Mouse (Mus musculus): ENCODE data around the gene Atp8a1. TPM values are rescaled to one million over a fixed set of nuclear protein-coding genes. Genes with fewer than 3 reads are reported as not detected.

Gene Atp8a1
- polyA plus RNA-seq, 1 experiment from 2014 or later = 26.9 TPM

DNA sequence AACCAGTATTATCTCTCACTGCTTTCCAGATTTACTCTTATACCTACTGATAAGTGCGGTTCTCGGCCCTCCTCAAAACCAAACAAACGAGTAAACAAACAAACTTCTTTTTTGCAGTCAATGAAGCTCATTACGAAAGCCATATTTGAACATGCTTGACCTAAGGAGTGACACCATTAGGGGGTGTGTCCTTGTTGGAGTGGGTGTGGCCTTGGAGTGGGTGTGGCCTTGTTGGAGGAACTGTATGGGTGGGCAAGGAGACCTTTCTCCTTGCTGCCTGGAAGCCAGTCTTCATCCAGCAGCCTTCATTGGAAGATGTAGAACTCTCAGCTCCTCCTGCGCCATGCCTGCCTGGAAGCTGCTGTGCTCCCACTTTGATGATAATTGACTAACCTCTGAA lies 13.4 kb downstream of the Atp8a1 start:
- no peak overlapping the region for H3K4me2 ChIP-seq (ENCODE audit: low read depth)
- ATAC-seq (ENCODE audit: insufficient read depth, low FRiP score, low TSS enrichment) (no peak), DNase-seq (ENCODE audit: low spot score) (no peak)
- H3K9ac ChIP-seq (ENCODE audit: low read length) = no peak overlapping the region
- WGBS = 95% methylated on average over 5 of the region's 5 CpGs
- H3K27ac ChIP-seq (ENCODE audit: low read depth, low read length) = no peak overlapping the region
- H3K36me3 ChIP-seq (ENCODE audit: control insufficient read depth, insufficient read depth, low read length) = no peaks in the 10 kb centered on the region
- H3K4me3 ChIP-seq (ENCODE audit: low read depth, low read length) = no peak overlapping the region
- H3K4me1 ChIP-seq (ENCODE audit: control insufficient read depth, insufficient read depth, low read length) = no peaks in the 10 kb centered on the region
- H3K27me3 ChIP-seq (ENCODE audit: control insufficient read depth, insufficient read depth, low read length) = no peaks in the 10 kb centered on the region
- H3K9me3 ChIP-seq (ENCODE audit: control insufficient read depth, low read length) = no peaks in the 10 kb centered on the region

DNA sequence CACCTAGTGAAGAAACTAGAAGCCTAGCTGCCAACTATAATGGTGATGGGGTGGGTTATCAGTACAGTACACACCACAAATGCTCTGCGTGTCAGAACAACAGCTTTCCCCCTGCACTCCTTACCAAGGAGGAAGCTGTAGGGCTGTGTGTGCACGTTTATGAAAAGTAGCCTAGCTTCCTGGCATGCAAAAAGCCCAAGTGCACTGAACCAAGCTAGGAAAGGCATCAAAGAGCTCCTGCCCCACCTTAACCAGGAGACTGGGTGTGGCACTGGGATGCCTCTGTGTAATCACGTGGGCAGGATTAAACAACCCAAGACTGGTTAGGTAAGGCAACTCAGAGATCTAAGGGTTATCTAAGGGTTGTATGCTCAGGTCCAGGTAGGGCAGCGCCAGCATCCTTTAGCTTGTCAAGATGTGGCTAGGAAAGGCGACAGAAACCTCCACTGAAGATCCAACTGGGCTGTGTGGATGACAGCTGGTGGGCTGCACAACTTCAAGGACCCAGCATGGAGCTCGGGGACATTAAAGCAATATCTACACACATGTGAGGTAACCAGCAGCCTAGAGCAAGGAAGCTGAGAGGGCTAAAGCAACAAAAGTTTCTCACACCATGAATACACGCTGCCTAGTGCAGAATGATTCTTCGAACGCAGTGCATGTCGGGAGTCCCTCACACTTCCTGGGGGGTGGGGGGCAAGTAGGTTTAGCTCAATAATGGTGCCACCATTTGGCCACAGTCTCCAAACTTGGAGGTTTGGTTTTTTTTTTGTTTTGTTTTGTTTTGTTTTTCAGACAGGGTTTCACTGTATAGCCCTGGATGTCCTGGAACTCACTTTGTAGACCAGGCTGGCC lies 15.7 kb downstream of the Atp8a1 start:
- H3K9me3 ChIP-seq (ENCODE audit: control insufficient read depth, low read length) = no peaks in the 10 kb centered on the region
- no peaks in the 10 kb centered on the region for H3K4me1 ChIP-seq (ENCODE audit: control insufficient read depth, insufficient read depth, low read length)
- H3K4me3 ChIP-seq (ENCODE audit: low read depth, low read length) = no peak overlapping the region
- ATAC-seq (ENCODE audit: insufficient read depth, low FRiP score, low TSS enrichment) = no peak
- H3K27me3 ChIP-seq (ENCODE audit: control insufficient read depth, insufficient read depth, low read length) = no peaks in the 10 kb centered on the region
- H3K4me2 ChIP-seq (ENCODE audit: low read depth) = no peak overlapping the region
- 84% methylated on average over 10 of the region's 10 CpGs for WGBS
- no peaks in the 10 kb centered on the region for H3K36me3 ChIP-seq (ENCODE audit: control insufficient read depth, insufficient read depth, low read length)
- H3K27ac ChIP-seq (ENCODE audit: low read depth, low read length) = no peak overlapping the region
- H3K9ac ChIP-seq (ENCODE audit: low read length) = no peak overlapping the region
- DNase-seq (ENCODE audit: low spot score) = no peak

DNA sequence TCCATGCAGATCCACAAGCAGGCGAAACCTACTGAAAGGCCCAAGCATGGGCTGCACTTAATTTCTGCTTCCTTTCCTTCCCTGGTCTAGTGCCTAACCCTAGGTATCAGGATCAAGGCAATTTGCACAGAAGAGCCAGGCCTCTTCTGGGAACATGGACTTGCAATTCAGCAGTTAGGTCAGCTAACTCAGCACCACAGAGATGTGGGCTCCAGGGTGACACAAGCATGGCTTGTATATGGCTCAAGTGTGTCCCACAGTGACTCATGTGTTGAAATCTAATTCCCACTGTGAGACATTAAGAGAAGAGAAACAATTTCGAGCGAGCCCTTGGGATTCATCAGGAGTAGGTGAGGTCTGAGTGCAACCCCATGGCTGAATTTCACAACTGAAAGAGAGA lies 18.9 kb downstream of the Atp8a1 start:
- no peaks in the 10 kb centered on the region for H3K36me3 ChIP-seq (ENCODE audit: control insufficient read depth, insufficient read depth, low read length)
- no peaks in the 10 kb centered on the region for H3K9me3 ChIP-seq (ENCODE audit: control insufficient read depth, low read length)
- 88% methylated on average over 3 of the region's 3 CpGs for WGBS
- no peak for ATAC-seq (ENCODE audit: insufficient read depth, low FRiP score, low TSS enrichment)
- H3K4me3 ChIP-seq (ENCODE audit: low read depth, low read length) = no peak overlapping the region
- H3K4me2 ChIP-seq (ENCODE audit: low read depth) = no peak overlapping the region
- no peak overlapping the region for H3K27ac ChIP-seq (ENCODE audit: low read depth, low read length)
- no peak overlapping the region for H3K9ac ChIP-seq (ENCODE audit: low read length)
- H3K27me3 ChIP-seq (ENCODE audit: control insufficient read depth, insufficient read depth, low read length) = no peaks in the 10 kb centered on the region
- H3K4me1 ChIP-seq (ENCODE audit: control insufficient read depth, insufficient read depth, low read length) = no peaks in the 10 kb centered on the region
- DNase-seq (ENCODE audit: low spot score) = no peak

DNA sequence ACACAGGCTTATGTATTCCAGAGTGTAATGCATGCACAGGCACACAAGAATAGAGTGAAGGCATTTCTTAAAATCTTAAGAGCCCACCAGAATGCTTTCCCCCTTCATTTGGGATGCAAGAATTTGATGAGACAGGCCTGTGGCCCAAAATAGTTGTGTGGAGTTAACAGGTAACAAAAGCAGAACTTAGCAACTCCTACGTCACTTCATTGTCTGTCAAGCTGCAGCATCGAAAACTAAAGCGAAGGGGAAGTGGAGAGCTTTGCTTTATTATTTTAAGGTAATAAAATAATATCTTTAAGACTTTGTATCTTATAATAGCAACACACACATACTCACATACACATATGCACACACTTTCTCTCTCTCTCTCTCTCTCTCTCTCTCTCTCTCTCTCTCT lies 20.3 kb downstream of the Atp8a1 start:
- Histone ChIP-seq H3K4me1 (ENCODE audit: control insufficient read depth, insufficient read depth, low read length) (no peaks in the 10 kb centered on the region), H3K27ac (ENCODE audit: low read depth, low read length) (no peak overlapping the region), H3K9ac (ENCODE audit: low read length) (no peak overlapping the region), H3K4me3 (ENCODE audit: low read depth, low read length) (no peak overlapping the region), H3K36me3 (ENCODE audit: control insufficient read depth, insufficient read depth, low read length) (no peaks in the 10 kb centered on the region), H3K27me3 (ENCODE audit: control insufficient read depth, insufficient read depth, low read length) (no peaks in the 10 kb centered on the region), H3K4me2 (ENCODE audit: low read depth) (no peak overlapping the region), H3K9me3 (ENCODE audit: control insufficient read depth, low read length) (no peaks in the 10 kb centered on the region)
- no peak for DNase-seq (ENCODE audit: low spot score)
- no peak for ATAC-seq (ENCODE audit: insufficient read depth, low FRiP score, low TSS enrichment)
- WGBS = 98% methylated on average over 3 of the region's 3 CpGs

DNA sequence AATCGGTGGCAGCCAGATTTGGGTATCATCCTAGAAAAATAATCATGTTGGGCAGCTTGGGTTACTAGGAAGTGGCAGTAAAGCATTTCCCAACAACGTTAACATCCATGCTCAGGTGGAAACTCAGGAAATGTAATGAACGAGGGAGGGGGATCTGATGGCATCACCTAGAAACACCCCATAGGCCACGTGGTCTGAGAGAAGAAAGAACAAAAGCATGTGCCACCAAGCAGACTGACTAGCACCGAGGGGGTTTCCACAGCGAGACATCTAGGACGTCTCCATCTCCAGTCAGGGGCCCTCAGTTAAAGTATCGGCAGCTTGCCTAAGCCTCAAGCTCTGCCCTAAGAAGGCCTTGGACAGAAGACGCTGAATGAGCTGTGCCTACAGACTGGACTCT lies 21.0 kb downstream of the Atp8a1 start:
- H3K27ac ChIP-seq (ENCODE audit: low read depth, low read length) = no peak overlapping the region
- 89% methylated on average over 9 of the region's 9 CpGs for WGBS
- 0 out of 2 replicates have a peak, but pooled peaks cover 2% of the 10 kb centered on the region for H3K4me1 ChIP-seq (ENCODE audit: control insufficient read depth, insufficient read depth, low read length)
- no peak for DNase-seq (ENCODE audit: low spot score)
- ATAC-seq (ENCODE audit: insufficient read depth, low FRiP score, low TSS enrichment) = no peak
- no peak overlapping the region for H3K4me2 ChIP-seq (ENCODE audit: low read depth)
- no peaks in the 10 kb centered on the region for H3K9me3 ChIP-seq (ENCODE audit: control insufficient read depth, low read length)
- no peaks in the 10 kb centered on the region for H3K36me3 ChIP-seq (ENCODE audit: control insufficient read depth, insufficient read depth, low read length)
- H3K4me3 ChIP-seq (ENCODE audit: low read depth, low read length) = no peak overlapping the region
- H3K9ac ChIP-seq (ENCODE audit: low read length) = no peak overlapping the region
- no peaks in the 10 kb centered on the region for H3K27me3 ChIP-seq (ENCODE audit: control insufficient read depth, insufficient read depth, low read length)

DNA sequence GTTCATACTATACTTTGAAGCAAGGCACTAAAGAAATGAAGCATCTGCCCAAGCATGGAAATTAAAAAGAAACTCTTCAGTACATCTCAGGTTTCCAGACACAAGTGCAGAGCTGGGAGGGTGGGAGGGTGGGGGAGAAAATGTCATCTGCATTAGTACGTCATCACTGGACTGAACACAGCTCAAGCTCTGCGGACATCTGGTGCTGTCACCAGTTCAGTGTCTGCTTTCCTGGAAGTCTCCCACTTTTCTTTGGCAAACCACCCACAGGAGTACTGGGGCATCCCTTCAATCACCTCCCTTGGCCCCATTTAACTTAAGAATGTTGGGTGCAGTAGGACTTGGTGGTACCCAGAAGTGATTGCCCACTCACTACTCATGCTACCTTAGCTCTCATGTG lies 22.6 kb downstream of the Atp8a1 start:
- Histone ChIP-seq H3K4me1 (ENCODE audit: control insufficient read depth, insufficient read depth, low read length) (0 out of 2 replicates have a peak, but pooled peaks cover 2% of the 10 kb centered on the region), H3K4me2 (ENCODE audit: low read depth) (no peak overlapping the region), H3K36me3 (ENCODE audit: control insufficient read depth, insufficient read depth, low read length) (no peaks in the 10 kb centered on the region), H3K9ac (ENCODE audit: low read length) (no peak overlapping the region), H3K9me3 (ENCODE audit: control insufficient read depth, low read length) (no peaks in the 10 kb centered on the region), H3K27me3 (ENCODE audit: control insufficient read depth, insufficient read depth, low read length) (no peaks in the 10 kb centered on the region), H3K4me3 (ENCODE audit: low read depth, low read length) (no peak overlapping the region), H3K27ac (ENCODE audit: low read depth, low read length) (no peak overlapping the region)
- DNase-seq (ENCODE audit: low spot score) = no peak
- no peak for ATAC-seq (ENCODE audit: insufficient read depth, low FRiP score, low TSS enrichment)
- WGBS = 88% methylated on average over 2 of the region's 2 CpGs

DNA sequence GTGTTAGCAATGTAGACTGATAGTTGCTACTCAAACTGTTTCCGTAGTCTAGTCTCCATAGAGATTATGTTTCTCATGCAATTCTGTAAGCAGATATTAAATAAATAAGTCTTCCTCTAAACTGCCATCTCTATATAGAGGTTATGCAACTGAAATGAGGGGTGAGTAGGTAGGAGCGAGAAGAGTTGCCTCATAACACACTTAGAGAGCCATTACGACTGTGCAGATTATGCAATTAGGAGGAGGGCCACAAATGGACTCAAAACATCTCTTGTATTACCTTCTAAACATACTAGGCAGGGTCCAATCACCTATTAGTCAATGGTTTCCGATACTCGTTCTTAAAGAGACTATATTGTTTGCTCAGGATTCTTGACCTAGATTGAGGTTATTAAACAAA lies 23.5 kb downstream of the Atp8a1 start:
- Histone ChIP-seq H3K27me3 (ENCODE audit: control insufficient read depth, insufficient read depth, low read length) (no peaks in the 10 kb centered on the region), H3K9ac (ENCODE audit: low read length) (no peak overlapping the region), H3K4me1 (ENCODE audit: control insufficient read depth, insufficient read depth, low read length) (0 out of 2 replicates have a peak, but pooled peaks cover 2% of the 10 kb centered on the region), H3K4me3 (ENCODE audit: low read depth, low read length) (no peak overlapping the region), H3K9me3 (ENCODE audit: control insufficient read depth, low read length) (no peaks in the 10 kb centered on the region), H3K36me3 (ENCODE audit: control insufficient read depth, insufficient read depth, low read length) (no peaks in the 10 kb centered on the region), H3K4me2 (ENCODE audit: low read depth) (no peak overlapping the region), H3K27ac (ENCODE audit: low read depth, low read length) (no peak overlapping the region)
- no peak for DNase-seq (ENCODE audit: low spot score)
- 88% methylated on average over 5 of the region's 5 CpGs for WGBS
- ATAC-seq (ENCODE audit: insufficient read depth, low FRiP score, low TSS enrichment) = no peak

DNA sequence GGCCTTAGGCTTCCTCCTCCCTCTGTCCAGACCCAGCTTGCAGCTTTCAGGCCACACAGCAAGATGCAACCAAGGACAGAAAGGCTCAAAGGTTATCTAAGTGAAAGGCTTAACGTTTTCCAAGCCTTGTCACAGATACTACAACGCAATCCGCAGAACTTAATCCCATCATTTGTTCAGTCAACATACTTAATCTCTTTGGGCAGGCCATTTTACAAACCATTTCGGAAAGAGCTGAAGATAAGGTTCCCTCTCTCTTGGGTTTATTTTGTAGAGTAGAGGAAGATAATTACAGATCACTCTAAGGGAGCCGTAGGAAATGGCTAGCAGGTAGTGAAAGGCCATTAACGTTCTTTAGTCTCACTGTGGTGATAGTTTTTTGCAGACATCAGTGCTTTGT lies 24.6 kb downstream of the Atp8a1 start:
- H3K4me2 ChIP-seq (ENCODE audit: low read depth) = no peak overlapping the region
- 89% methylated on average over 6 of the region's 6 CpGs for WGBS
- ATAC-seq (ENCODE audit: insufficient read depth, low FRiP score, low TSS enrichment) = no peak
- no peak overlapping the region for H3K9ac ChIP-seq (ENCODE audit: low read length)
- H3K4me1 ChIP-seq (ENCODE audit: control insufficient read depth, insufficient read depth, low read length) = 0 out of 2 replicates have a peak, but pooled peaks cover 2% of the 10 kb centered on the region
- no peak overlapping the region for H3K4me3 ChIP-seq (ENCODE audit: low read depth, low read length)
- no peaks in the 10 kb centered on the region for H3K9me3 ChIP-seq (ENCODE audit: control insufficient read depth, low read length)
- no peak for DNase-seq (ENCODE audit: low spot score)
- no peak overlapping the region for H3K27ac ChIP-seq (ENCODE audit: low read depth, low read length)
- H3K36me3 ChIP-seq (ENCODE audit: control insufficient read depth, insufficient read depth, low read length) = no peaks in the 10 kb centered on the region
- H3K27me3 ChIP-seq (ENCODE audit: control insufficient read depth, insufficient read depth, low read length) = no peaks in the 10 kb centered on the region

DNA sequence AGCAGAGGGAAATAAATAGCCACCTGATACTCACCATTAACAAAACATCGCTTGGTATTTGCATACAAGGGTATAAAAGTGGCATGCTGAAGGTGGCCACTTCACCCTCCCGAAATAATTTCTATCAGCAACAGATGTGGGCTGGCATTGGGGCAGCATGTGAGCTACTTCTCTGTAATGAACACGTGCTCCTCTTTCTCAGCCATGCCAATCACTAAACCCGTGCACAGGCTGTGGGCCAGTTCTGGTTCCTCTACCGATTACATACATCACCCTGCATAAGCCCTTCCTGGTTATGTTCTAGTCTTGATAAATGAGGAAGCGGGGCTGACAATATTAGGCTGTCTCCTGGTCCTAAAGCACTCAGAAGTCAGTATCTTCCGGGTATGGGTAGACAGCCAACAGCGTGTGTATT lies 25.2 kb downstream of the Atp8a1 start:
- Histone ChIP-seq H3K9me3 (ENCODE audit: control insufficient read depth, low read length) (no peaks in the 10 kb centered on the region), H3K27me3 (ENCODE audit: control insufficient read depth, insufficient read depth, low read length) (no peaks in the 10 kb centered on the region), H3K4me2 (ENCODE audit: low read depth) (no peak overlapping the region), H3K9ac (ENCODE audit: low read length) (no peak overlapping the region), H3K4me3 (ENCODE audit: low read depth, low read length) (no peak overlapping the region), H3K27ac (ENCODE audit: low read depth, low read length) (no peak overlapping the region), H3K4me1 (ENCODE audit: control insufficient read depth, insufficient read depth, low read length) (0 out of 2 replicates have a peak, but pooled peaks cover 2% of the 10 kb centered on the region), H3K36me3 (ENCODE audit: control insufficient read depth, insufficient read depth, low read length) (no peaks in the 10 kb centered on the region)
- ATAC-seq (ENCODE audit: insufficient read depth, low FRiP score, low TSS enrichment) = no peak
- no peak for DNase-seq (ENCODE audit: low spot score)
- 90% methylated on average over 8 of the region's 8 CpGs for WGBS

Data from neural tube, embryonic 11.5 days (tissue).